In genomic region chr5:129000706-129001468, GRCm38 (mm10) we compare ENCODE assay signal across 9 mouse cellular contexts. TPM values are rescaled to one million over a fixed set of nuclear protein-coding genes. Genes with fewer than 3 reads are reported as not detected.
DNase-seq lines count a peak whose midpoint lies in the region; ATAC-seq and TF ChIP-seq lines count a peak whose summit lies in the region.
"Had no signal": no experiment of that assay in that cellular context is flagged by ENCODE, and none has a peak within 500 bp of the region (broad histone marks: within the 10 kb centered on the region; RNA-seq: fewer than 3 reads in every experiment).

No protein-coding gene starts in this region.

- peak; percentile 75 for ATAC-seq in heart, embryonic 11.5 days (replicated peaks; ENCODE audit: insufficient number of reproducible peaks, low FRiP score, low TSS enrichment)

- DNase-seq in layer of hippocampus, adult 2 months (ENCODE audit: low spot score in 2 of 2): no peak
- DNase-seq in layer of hippocampus, adult 9-11 months: no peak
- peak; percentile 63 for DNase-seq in adrenal gland, postnatal 25 days
- peak; percentile 27 to 63 for DNase-seq in spleen, postnatal 36 days (ENCODE audit: low spot score in 2 of 2)
- no peak for DNase-seq in cerebellum, postnatal 10 days
- no peak for DNase-seq in Muller cell, postnatal 12 days (ENCODE audit: inconsistent ontology term)
- DNase-seq in natural killer cell, adult 2 months (ENCODE audit: low spot score in 2 of 2): no peak

- 38% methylated on average over 8 of the region's 8 CpGs for WGBS in heart, embryonic 11.5 days (ENCODE audit: insufficient replicate concordance)

- H3K27me3 ChIP-seq in heart, embryonic 11.5 days (ENCODE audit: control insufficient read depth, insufficient read depth, low read length): no peaks in the 10 kb centered on the region
- H3K27me3 ChIP-seq: hindbrain, embryonic 15.5 days had no signal

- no peak for TF ChIP-seq CTCF in layer of hippocampus, adult 2 months (conservative IDR thresholded peaks at IDR 0.05)

- H3K9me3 ChIP-seq in heart, embryonic 11.5 days (replicated peaks; ENCODE audit: control insufficient read depth, low read length): no peaks in the 10 kb centered on the region
- H3K9me3 ChIP-seq: hindbrain, embryonic 15.5 days had no signal

- peak overlapping the region; percentile 11; the same call in 1 of the 2 replicates for H3K27ac ChIP-seq in layer of hippocampus, adult 2 months
- H3K27ac ChIP-seq in heart, embryonic 11.5 days (ENCODE audit: low read depth, low read length): peak overlapping the region; percentile 24; the same call in 1 of the 2 replicates
- H3K27ac ChIP-seq: hindbrain, embryonic 15.5 days had no signal

- H3K4me3 ChIP-seq in layer of hippocampus, adult 2 months: no peak overlapping the region
- H3K4me3 ChIP-seq in heart, embryonic 11.5 days (ENCODE audit: low read depth, low read length): no peak overlapping the region
- H3K4me3 ChIP-seq: hindbrain, embryonic 15.5 days had no signal

- 0 out of 2 replicates have a peak overlapping the region, but pooled peaks have one; percentile 22 for H3K9ac ChIP-seq in heart, embryonic 11.5 days (ENCODE audit: low read depth, low read length)
- H3K9ac ChIP-seq: hindbrain, embryonic 15.5 days had no signal

- no peak overlapping the region for H3K4me2 ChIP-seq in heart, embryonic 11.5 days
- H3K4me2 ChIP-seq: hindbrain, embryonic 15.5 days had no signal

- H3K36me3 ChIP-seq in heart, embryonic 11.5 days (ENCODE audit: control insufficient read depth, insufficient read depth, low read length): 0 out of 2 replicates have a peak, but pooled peaks cover 5% of the 10 kb centered on the region
- H3K36me3 ChIP-seq: hindbrain, embryonic 15.5 days had no signal

- H3K4me1 ChIP-seq in heart, embryonic 11.5 days (ENCODE audit: control insufficient read depth, insufficient read depth, low read length): peaks cover 26% of the 10 kb centered on the region

RNA-seq across cellular contexts. Expression of gene Stx2, which starts 7.5 kb away (rescaled TPM):
- total RNA-seq in layer of hippocampus, adult 2 months (2021): 10 to 100 TPM; 30.9 to 31.8 TPM
- total RNA-seq in adrenal gland, postnatal 25 days (2021): 34.1 and 43.9 TPM in 2 replicates
- 23.1 and 24.2 TPM in 2 replicates for polyA plus RNA-seq in heart, embryonic 11.5 days (2014; fragmentation: Nextera tagmentation; extraction: Ambion mirVana)

RNA-seq across cellular contexts. Expression of gene Ran, which starts 19.0 kb away (rescaled TPM):
- total RNA-seq in layer of hippocampus, adult 2 months (2021): 100 to 1,000 TPM; 160 to 167 TPM
- 194 and 222 TPM in 2 replicates for total RNA-seq in adrenal gland, postnatal 25 days (2021)
- 499 and 500 TPM in 2 replicates for polyA plus RNA-seq in heart, embryonic 11.5 days (2014; fragmentation: Nextera tagmentation; extraction: Ambion mirVana)

RNA-seq across cellular contexts. Expression of gene Rimbp2, which starts 47.6 kb away (rescaled TPM):
- total RNA-seq in layer of hippocampus, adult 2 months (2021): 100 to 1,000 TPM; 126 to 139 TPM
- 5.9 and 7.5 TPM in 2 replicates for total RNA-seq in adrenal gland, postnatal 25 days (2021)
- 0.03 and 0.39 TPM in 2 replicates for polyA plus RNA-seq in heart, embryonic 11.5 days (2014; fragmentation: Nextera tagmentation; extraction: Ambion mirVana)

Comparison
In these comparisons a context has a peak if more than half of its experiments do, and no peak if none do; other contexts are left out.
1. DNase-seq: peak in adrenal gland, postnatal 25 days (single experiment) and spleen, postnatal 36 days (2 of 2); none in layer of hippocampus, adult 2 months (0 of 2), layer of hippocampus, adult 9-11 months (single experiment), cerebellum, postnatal 10 days (0 of 2), Muller cell, postnatal 12 days (single experiment) and natural killer cell, adult 2 months (0 of 2).
2. RNA of gene Rimbp2, which starts 47.6 kb away (total RNA-seq): 126 to 139 TPM in layer of hippocampus, adult 2 months; 5.9 to 7.5 TPM in adrenal gland, postnatal 25 days; every median in the first group is over 10 times any median in the second.